Mouse (Mus musculus): ENCODE measurements around the gene Gli2. TPM values are rescaled to one million over a fixed set of nuclear protein-coding genes. Genes with fewer than 3 reads are reported as not detected.

The Gli2 gene
- polyA plus RNA-seq, 1 experiment from 2014 or later, result 4.1 TPM

- Histone ChIP-seq H3K27ac (ENCODE audit: low read depth, low read length) (peak overlapping the region; percentile 12; the same call in 1 of the 2 replicates), H3K9me3 (replicated peaks; ENCODE audit: control insufficient read depth, low read length) (no peaks in the 10 kb centered on the region), H3K4me2 (no peak overlapping the region), H3K36me3 (ENCODE audit: control insufficient read depth, insufficient read depth, low read length) (no peaks in the 10 kb centered on the region), H3K27me3 (ENCODE audit: control insufficient read depth, insufficient read depth, low read length) (no peaks in the 10 kb centered on the region), H3K4me3 (ENCODE audit: low read depth, low read length) (no peak overlapping the region), H3K9ac (ENCODE audit: low read depth, low read length) (no peak overlapping the region), H3K4me1 (ENCODE audit: control insufficient read depth, insufficient read depth, low read length) (peaks cover 15% of the 10 kb centered on the region)
- 44% methylated on average over 8 of the region's 8 CpGs for WGBS (ENCODE audit: insufficient replicate concordance)
- ATAC-seq (replicated peaks; ENCODE audit: insufficient number of reproducible peaks, low FRiP score, low TSS enrichment), result no peak
These were observed 27.6 kb downstream of the Gli2 start for GRCm38 (mm10) chr1:119025647-119026358.

DNA sequence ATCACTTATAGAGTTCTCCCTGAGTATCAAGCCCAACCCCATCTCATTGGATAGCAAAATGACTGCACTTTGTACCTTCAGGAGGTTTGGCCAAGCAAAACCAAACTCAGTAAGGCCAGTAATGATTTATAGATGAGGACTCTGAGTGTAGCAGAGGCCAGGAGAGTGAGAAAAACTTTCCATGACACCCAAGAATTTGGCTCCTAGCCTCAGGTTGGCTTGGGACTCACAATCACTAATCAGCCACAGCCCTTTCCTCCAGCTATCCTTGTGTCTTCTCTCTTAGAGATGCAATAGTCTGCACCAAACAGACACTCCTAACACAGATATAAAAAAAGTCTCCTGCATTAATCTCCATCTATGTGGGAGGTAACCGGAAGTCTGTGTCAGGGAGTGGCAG, 31.1 kb downstream of the Gli2 start:
- H3K9ac ChIP-seq (ENCODE audit: low read depth, low read length), result no peak overlapping the region
- H3K4me1 ChIP-seq (ENCODE audit: control insufficient read depth, insufficient read depth, low read length), result peaks cover 15% of the 10 kb centered on the region
- H3K4me2 ChIP-seq, result no peak overlapping the region
- WGBS (ENCODE audit: insufficient replicate concordance), result 76% methylated on average over 1 of the region's 1 CpGs
- H3K4me3 ChIP-seq (ENCODE audit: low read depth, low read length), result no peak overlapping the region
- no peaks in the 10 kb centered on the region for H3K9me3 ChIP-seq (replicated peaks; ENCODE audit: control insufficient read depth, low read length)
- no peak overlapping the region for H3K27ac ChIP-seq (ENCODE audit: low read depth, low read length)
- H3K27me3 ChIP-seq (ENCODE audit: control insufficient read depth, insufficient read depth, low read length), result no peaks in the 10 kb centered on the region
- ATAC-seq (replicated peaks; ENCODE audit: insufficient number of reproducible peaks, low FRiP score, low TSS enrichment), result no peak
- no peaks in the 10 kb centered on the region for H3K36me3 ChIP-seq (ENCODE audit: control insufficient read depth, insufficient read depth, low read length)

DNA sequence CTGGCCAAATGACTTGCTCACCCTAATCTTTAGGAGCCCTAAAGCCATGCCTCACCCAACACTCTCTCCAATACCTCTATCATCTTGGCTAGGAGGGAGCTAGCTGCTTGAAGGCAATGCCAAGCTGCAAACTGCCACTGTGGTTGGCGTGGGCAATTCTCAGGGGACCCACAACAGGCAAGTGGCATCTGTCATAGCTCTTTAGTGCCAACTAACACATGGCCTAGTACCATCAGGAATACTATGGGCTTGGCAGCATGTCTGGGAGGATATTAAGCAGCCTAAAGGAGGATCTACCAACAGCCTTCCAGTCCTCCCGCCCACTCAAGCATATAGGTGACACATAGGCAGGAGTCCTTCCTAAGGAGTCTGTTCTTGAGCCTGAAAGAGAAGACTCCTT, 33.3 kb downstream of the Gli2 start:
- Histone ChIP-seq H3K27ac (ENCODE audit: low read depth, low read length) (no peak overlapping the region), H3K36me3 (ENCODE audit: control insufficient read depth, insufficient read depth, low read length) (no peaks in the 10 kb centered on the region), H3K4me2 (no peak overlapping the region), H3K9me3 (replicated peaks; ENCODE audit: control insufficient read depth, low read length) (no peaks in the 10 kb centered on the region), H3K9ac (ENCODE audit: low read depth, low read length) (no peak overlapping the region), H3K4me1 (ENCODE audit: control insufficient read depth, insufficient read depth, low read length) (no peaks in the 10 kb centered on the region), H3K4me3 (ENCODE audit: low read depth, low read length) (no peak overlapping the region), H3K27me3 (ENCODE audit: control insufficient read depth, insufficient read depth, low read length) (no peaks in the 10 kb centered on the region)
- WGBS (ENCODE audit: insufficient replicate concordance), result 86% methylated on average over 2 of the region's 2 CpGs
- ATAC-seq (replicated peaks; ENCODE audit: insufficient number of reproducible peaks, low FRiP score, low TSS enrichment), result no peak

GRCm38 (mm10) chr1:119019056-119019455, 34.4 kb downstream of the Gli2 start:
- no peak overlapping the region for H3K4me3 ChIP-seq (ENCODE audit: low read depth, low read length)
- no peak overlapping the region for H3K27ac ChIP-seq (ENCODE audit: low read depth, low read length)
- no peaks in the 10 kb centered on the region for H3K36me3 ChIP-seq (ENCODE audit: control insufficient read depth, insufficient read depth, low read length)
- no peaks in the 10 kb centered on the region for H3K4me1 ChIP-seq (ENCODE audit: control insufficient read depth, insufficient read depth, low read length)
- no peak overlapping the region for H3K4me2 ChIP-seq
- no peak overlapping the region for H3K9ac ChIP-seq (ENCODE audit: low read depth, low read length)
- ATAC-seq (replicated peaks; ENCODE audit: insufficient number of reproducible peaks, low FRiP score, low TSS enrichment), result no peak
- no peaks in the 10 kb centered on the region for H3K27me3 ChIP-seq (ENCODE audit: control insufficient read depth, insufficient read depth, low read length)
- H3K9me3 ChIP-seq (replicated peaks; ENCODE audit: control insufficient read depth, low read length), result no peaks in the 10 kb centered on the region

DNA sequence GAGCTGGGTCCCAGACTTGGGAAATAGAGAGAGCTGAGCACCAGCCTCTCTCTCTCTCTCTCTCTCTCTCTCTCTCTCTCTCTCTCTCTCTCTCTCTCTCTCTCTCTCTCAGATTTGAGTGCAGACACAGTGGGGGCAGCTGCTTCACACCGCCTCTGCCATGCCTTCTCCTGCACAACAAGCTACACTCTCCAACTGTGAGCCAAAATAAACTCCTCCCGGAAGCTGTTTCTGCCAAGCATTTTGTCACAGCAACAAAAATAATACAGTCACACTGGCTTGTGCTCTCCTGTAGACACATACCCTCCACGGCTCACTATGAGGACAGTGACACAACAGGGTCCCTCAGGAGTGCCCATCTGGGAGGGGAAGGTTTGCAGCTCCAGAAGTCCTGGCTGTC, 36.6 kb downstream of the Gli2 start:
- H3K4me1 ChIP-seq (ENCODE audit: control insufficient read depth, insufficient read depth, low read length), result no peaks in the 10 kb centered on the region
- no peak for ATAC-seq (replicated peaks; ENCODE audit: insufficient number of reproducible peaks, low FRiP score, low TSS enrichment)

DNA sequence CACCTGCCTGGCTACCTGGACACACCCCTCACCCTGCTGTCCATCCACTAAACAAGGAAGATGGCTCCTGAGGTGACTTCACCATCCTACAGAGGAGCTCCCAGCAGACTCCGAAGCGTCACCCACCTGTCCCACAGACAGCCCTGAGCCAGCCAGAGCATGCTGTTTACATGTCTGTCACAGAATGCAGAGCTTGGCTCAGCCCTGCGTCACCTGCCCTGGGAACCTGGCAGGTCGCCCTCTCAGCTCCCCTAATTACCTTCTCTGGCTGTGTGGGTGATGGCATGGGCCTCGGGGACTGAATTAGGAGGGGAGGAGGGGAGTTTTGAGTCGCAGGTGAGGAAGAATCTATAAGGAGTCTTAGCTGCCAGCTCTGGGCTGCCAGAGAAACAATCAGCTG, 38.3 kb downstream of the Gli2 start:
- WGBS (ENCODE audit: insufficient replicate concordance), result 74% methylated on average over 6 of the region's 6 CpGs
- Histone ChIP-seq H3K4me3 (ENCODE audit: low read depth, low read length) (no peak overlapping the region), H3K27ac (ENCODE audit: low read depth, low read length) (no peak overlapping the region)

More for the DNA sequence above, 36.6 kb downstream of the Gli2 start:
- no peak overlapping the region for H3K4me3 ChIP-seq (ENCODE audit: low read depth, low read length)
- no peak overlapping the region for H3K27ac ChIP-seq (ENCODE audit: low read depth, low read length)
- H3K4me2 ChIP-seq, result no peak overlapping the region
- no peaks in the 10 kb centered on the region for H3K9me3 ChIP-seq (replicated peaks; ENCODE audit: control insufficient read depth, low read length)
- no peak overlapping the region for H3K9ac ChIP-seq (ENCODE audit: low read depth, low read length)
- H3K36me3 ChIP-seq (ENCODE audit: control insufficient read depth, insufficient read depth, low read length), result no peaks in the 10 kb centered on the region
- H3K27me3 ChIP-seq (ENCODE audit: control insufficient read depth, insufficient read depth, low read length), result no peaks in the 10 kb centered on the region
- WGBS (ENCODE audit: insufficient replicate concordance), result 60% methylated on average over 3 of the region's 3 CpGs

GRCm38 (mm10) chr1:119008949-119009348, 44.5 kb downstream of the Gli2 start:
- Histone ChIP-seq H3K9me3 (replicated peaks; ENCODE audit: control insufficient read depth, low read length) (no peaks in the 10 kb centered on the region), H3K4me3 (ENCODE audit: low read depth, low read length) (no peak overlapping the region), H3K36me3 (ENCODE audit: control insufficient read depth, insufficient read depth, low read length) (no peaks in the 10 kb centered on the region), H3K4me1 (ENCODE audit: control insufficient read depth, insufficient read depth, low read length) (peaks cover 10% of the 10 kb centered on the region), H3K27me3 (ENCODE audit: control insufficient read depth, insufficient read depth, low read length) (no peaks in the 10 kb centered on the region), H3K9ac (ENCODE audit: low read depth, low read length) (no peak overlapping the region), H3K27ac (ENCODE audit: low read depth, low read length) (no peak overlapping the region), H3K4me2 (no peak overlapping the region)
- ATAC-seq (replicated peaks; ENCODE audit: insufficient number of reproducible peaks, low FRiP score, low TSS enrichment), result no peak

More for the DNA sequence above, 38.3 kb downstream of the Gli2 start:
- H3K9me3 ChIP-seq (replicated peaks; ENCODE audit: control insufficient read depth, low read length), result no peaks in the 10 kb centered on the region
- H3K27me3 ChIP-seq (ENCODE audit: control insufficient read depth, insufficient read depth, low read length), result no peaks in the 10 kb centered on the region
- no peaks in the 10 kb centered on the region for H3K36me3 ChIP-seq (ENCODE audit: control insufficient read depth, insufficient read depth, low read length)
- no peak overlapping the region for H3K4me2 ChIP-seq
- H3K9ac ChIP-seq (ENCODE audit: low read depth, low read length), result no peak overlapping the region
- ATAC-seq (replicated peaks; ENCODE audit: insufficient number of reproducible peaks, low FRiP score, low TSS enrichment), result no peak
- no peaks in the 10 kb centered on the region for H3K4me1 ChIP-seq (ENCODE audit: control insufficient read depth, insufficient read depth, low read length)

DNA sequence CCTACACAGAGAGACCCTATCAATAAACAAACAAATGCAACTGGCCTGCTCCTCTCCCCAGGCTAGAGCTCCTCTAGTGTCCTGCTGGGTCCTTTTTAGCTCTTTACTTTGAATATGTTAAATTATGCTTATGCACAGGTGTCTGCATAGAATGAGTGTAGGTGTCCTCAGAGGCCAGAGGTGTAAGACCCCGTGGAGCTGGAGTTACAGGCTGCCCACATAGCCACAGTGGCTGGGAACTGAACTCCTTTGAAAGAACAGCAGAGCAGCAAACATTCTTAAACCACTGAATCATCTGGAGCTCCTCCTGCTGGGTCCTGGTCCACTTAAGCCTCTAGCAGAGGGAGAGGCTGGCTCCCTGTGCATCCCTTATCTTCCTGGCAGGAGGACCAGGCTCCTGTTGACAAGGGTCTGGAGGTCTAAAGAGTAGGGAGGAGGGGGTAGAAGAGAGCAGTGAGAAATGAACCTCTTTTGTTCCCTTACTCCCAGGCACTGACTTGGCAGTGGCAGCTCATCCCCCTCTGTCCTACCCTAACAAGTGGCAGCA, 49.5 kb downstream of the Gli2 start:
- Histone ChIP-seq H3K36me3 (ENCODE audit: control insufficient read depth, insufficient read depth, low read length) (no peaks in the 10 kb centered on the region), H3K4me3 (ENCODE audit: low read depth, low read length) (no peak overlapping the region), H3K9me3 (replicated peaks; ENCODE audit: control insufficient read depth, low read length) (no peaks in the 10 kb centered on the region), H3K27me3 (ENCODE audit: control insufficient read depth, insufficient read depth, low read length) (no peaks in the 10 kb centered on the region), H3K9ac (ENCODE audit: low read depth, low read length) (no peak overlapping the region), H3K4me2 (no peak overlapping the region), H3K27ac (ENCODE audit: low read depth, low read length) (no peak overlapping the region), H3K4me1 (ENCODE audit: control insufficient read depth, insufficient read depth, low read length) (peaks cover 12% of the 10 kb centered on the region)
- ATAC-seq (replicated peaks; ENCODE audit: insufficient number of reproducible peaks, low FRiP score, low TSS enrichment), result 0 out of 2 replicates have a peak, but pooled peaks have one; percentile 56
- 11% methylated on average over 1 of the region's 1 CpGs for WGBS (ENCODE audit: insufficient replicate concordance)

DNA sequence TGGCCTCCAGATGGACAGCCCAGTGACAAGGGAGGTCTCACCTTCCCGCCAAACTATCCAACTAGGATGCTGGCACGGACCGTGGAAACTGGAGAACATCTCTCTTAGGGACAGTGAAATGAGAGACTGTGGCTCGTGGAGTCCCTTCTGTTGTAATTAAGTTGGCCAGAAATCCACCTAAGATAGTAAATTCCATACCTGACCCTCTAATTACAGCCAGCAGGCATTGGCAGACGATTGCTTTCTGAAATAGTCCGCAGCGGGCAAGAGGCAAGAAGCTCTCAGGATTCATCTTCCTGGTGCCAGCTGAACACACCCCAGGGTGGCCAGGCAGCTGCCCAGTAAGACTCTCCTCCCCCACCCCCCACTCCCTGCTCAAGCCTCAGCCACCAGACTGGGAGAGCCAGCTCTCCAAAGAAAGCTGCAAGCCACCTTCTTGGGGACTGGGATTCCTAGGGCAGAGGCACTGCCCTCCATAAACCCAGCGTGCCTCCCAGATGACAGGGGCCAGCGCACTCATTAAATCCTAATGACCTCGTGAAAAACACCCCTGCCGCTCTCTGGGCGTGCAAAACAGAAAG, 51.9 kb downstream of the Gli2 start:
- ATAC-seq (replicated peaks; ENCODE audit: insufficient number of reproducible peaks, low FRiP score, low TSS enrichment), result no peak
- 61% methylated on average over 12 of the region's 12 CpGs for whole genome bisulfite sequencing (ENCODE audit: insufficient replicate concordance)

More for the DNA sequence above, 51.9 kb downstream of the Gli2 start:
- Histone ChIP-seq H3K36me3 (ENCODE audit: control insufficient read depth, insufficient read depth, low read length) (no peaks in the 10 kb centered on the region), H3K4me2 (no peak overlapping the region), H3K9me3 (replicated peaks; ENCODE audit: control insufficient read depth, low read length) (no peaks in the 10 kb centered on the region), H3K4me3 (ENCODE audit: low read depth, low read length) (no peak overlapping the region), H3K9ac (ENCODE audit: low read depth, low read length) (no peak overlapping the region), H3K4me1 (ENCODE audit: control insufficient read depth, insufficient read depth, low read length) (peaks cover 12% of the 10 kb centered on the region), H3K27me3 (ENCODE audit: control insufficient read depth, insufficient read depth, low read length) (no peaks in the 10 kb centered on the region), H3K27ac (ENCODE audit: low read depth, low read length) (no peak overlapping the region)
